Mouse (Mus musculus) CD8-positive naive resting alpha-beta T cell, adult 57 days (primary cell): ENCODE measurements around the gene Olfr1444. TPM values are rescaled to one million over a fixed set of nuclear protein-coding genes. Genes with fewer than 3 reads are reported as not detected.

Experiments
- total RNA-seq: library from RNA; stranded (reverse); gene quantifications from one replicate; pipeline ENCODE4 v1.2.4, GENCODE M21; 2023

Gene Olfr1444
- total RNA-seq = 0.31 TPM

DNA sequence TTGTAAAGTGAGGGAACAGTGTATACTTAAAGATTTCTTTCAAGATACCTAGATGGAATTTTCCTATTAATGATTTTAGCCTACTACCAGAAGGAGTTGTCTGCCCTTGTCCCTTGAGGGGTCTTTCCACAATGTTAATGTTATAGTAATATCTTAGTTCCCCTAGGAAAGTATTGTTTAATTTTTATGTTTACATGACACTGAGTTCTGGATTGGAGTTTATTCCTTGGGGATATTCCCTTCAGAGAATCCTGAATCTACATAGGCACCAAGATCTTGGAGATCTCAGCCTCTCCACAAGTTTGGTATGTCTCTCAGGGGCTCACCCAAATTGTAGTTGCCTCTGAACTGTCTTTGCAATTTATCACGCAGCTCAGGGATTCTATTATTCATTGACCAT, at the start of gene Olfr1444:
Gene Olfr1444 (plus strand): TSS at position 301 of the 400 bp plus-strand sequence.

DNA sequence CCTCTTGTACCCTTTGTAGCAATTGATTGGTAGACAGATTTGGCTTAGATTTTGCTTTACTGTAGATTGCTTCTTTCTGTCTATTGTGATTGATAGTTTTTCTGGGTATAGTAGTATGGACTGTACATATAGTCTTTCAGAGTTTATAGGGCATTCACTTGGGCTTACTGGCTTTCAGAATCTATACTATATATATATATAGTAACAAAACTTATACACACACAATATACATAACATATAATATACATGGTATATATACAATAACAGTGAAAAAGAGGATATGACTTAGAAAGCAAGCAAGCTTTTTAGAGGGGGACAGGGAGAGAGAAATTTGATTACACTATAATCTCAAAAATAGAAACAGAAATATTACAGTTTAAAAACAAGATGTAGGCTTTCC, 10.7 kb upstream of the Olfr1444 start, which contains the start of gene Gm5244:
Gene Gm5244 (plus strand): TSS at position 301 of the 400 bp plus-strand sequence.

DNA sequence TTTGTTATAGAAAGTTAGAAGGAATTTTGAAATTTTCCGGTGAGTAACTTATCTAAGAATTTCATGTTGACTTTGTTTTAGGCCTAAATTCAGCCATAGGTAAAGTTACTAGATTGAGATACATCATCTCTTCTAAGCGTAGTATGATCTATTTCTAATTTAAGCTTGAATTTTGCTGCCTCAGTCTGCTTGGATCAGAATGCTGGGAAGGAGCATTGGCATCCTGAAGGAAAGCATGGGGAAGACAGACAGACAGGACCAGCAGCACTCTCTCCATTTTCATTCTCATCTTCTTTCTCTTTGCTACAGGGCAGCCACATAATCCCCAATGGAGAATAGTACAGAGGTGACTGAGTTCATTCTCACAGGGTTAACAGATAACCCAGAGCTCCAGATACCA, 26.5 kb downstream of the Olfr1444 start, which contains the start of gene Olfr1445:
Gene Olfr1445 (plus strand): TSS at position 301 of the 400 bp plus-strand sequence.

DNA sequence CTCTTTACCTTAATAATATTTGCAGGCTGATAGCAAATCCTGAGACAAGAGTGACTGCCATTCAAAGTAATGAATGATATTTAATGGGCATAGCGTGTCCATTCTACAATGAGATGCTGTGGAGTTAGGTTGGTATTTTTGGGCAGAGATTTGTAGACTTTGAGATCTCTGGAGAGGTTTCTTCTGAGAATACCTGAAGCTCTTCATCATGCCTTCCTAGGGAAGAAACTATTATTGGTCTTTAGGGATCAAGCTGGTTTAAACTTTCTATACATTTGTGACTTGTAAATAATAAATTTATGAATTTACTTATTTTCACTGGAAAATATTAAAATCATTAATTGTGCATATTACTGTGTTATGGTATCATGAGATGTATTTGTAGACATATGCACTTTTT, 36.3 kb downstream of the Olfr1444 start, which contains the start of gene Olfr1446:
Gene Olfr1446 (minus strand): TSS at position 101 of the 400 bp plus-strand sequence.

DNA sequence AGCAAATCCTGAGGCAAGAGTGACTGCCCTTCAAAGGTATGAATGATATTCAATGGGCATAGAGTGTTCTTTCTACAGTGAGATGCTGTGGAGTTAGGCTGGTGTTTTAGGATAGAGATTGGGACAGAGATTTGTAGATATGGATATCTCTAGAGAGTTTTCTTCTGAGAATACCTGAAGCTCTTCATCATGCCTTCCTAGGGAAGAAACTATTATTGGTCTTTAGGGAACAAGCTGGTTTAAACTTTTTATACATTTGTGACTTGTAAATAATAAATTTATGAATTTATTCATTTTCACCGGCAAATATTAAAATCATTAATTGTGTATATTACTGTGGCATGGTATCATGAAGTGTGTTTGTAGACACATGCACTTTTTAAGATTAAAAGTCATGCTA, 46.6 kb downstream of the Olfr1444 start, which contains the start of gene Olfr1447:
Gene Olfr1447 (minus strand): TSS at position 101 of the 400 bp plus-strand sequence.

Other genes with a start within 250 kb of the Olfr1444 start
- gene Glyat, start 224.0 kb upstream of the Olfr1444 start, total RNA-seq = not detected
- not detected for gene Olfr1442, start 186.8 kb upstream of the Olfr1444 start, total RNA-seq
- gene Olfr1443, start 179.2 kb upstream of the Olfr1444 start, total RNA-seq = not detected
- not detected for gene Keg1, start 161.5 kb upstream of the Olfr1444 start, total RNA-seq
- gene Cntf, start 91.7 kb upstream of the Olfr1444 start, total RNA-seq = 4.3 TPM
- 67.2 TPM for gene Zfp91, start 61.2 kb upstream of the Olfr1444 start, total RNA-seq
- 47.4 TPM for gene Lpxn, start 61.1 kb upstream of the Olfr1444 start, total RNA-seq
- gene Gm5244, start 10.6 kb upstream of the Olfr1444 start, total RNA-seq = 1.5 TPM
- gene Olfr1445, start 26.6 kb downstream of the Olfr1444 start, total RNA-seq = not detected
- gene Olfr1446, start 36.2 kb downstream of the Olfr1444 start, total RNA-seq = not detected
- not detected for gene Olfr1447, start 46.5 kb downstream of the Olfr1444 start, total RNA-seq
- gene Olfr1448, start 67.1 kb downstream of the Olfr1444 start, total RNA-seq = not detected
- gene Olfr1449, start 73.6 kb downstream of the Olfr1444 start, total RNA-seq = not detected
- not detected for gene Olfr1450, start 93.0 kb downstream of the Olfr1444 start, total RNA-seq
- not detected for gene Olfr1451, start 137.7 kb downstream of the Olfr1444 start, total RNA-seq
- not detected for gene Olfr1453, start 171.0 kb downstream of the Olfr1444 start, total RNA-seq
- gene Olfr1454, start 203.3 kb downstream of the Olfr1444 start, total RNA-seq = not detected
- gene Olfr1457, start 240.6 kb downstream of the Olfr1444 start, total RNA-seq = not detected
- not detected for gene Olfr1458, start 249.5 kb downstream of the Olfr1444 start, total RNA-seq